Mouse (Mus musculus): ENCODE data around the gene Lrrc74a. TPM values are rescaled to one million over a fixed set of nuclear protein-coding genes. Genes with fewer than 3 reads are reported as not detected.

Lrrc74a gene
- total RNA-seq, 2 experiments from 2014 or later, result not detected

DNA sequence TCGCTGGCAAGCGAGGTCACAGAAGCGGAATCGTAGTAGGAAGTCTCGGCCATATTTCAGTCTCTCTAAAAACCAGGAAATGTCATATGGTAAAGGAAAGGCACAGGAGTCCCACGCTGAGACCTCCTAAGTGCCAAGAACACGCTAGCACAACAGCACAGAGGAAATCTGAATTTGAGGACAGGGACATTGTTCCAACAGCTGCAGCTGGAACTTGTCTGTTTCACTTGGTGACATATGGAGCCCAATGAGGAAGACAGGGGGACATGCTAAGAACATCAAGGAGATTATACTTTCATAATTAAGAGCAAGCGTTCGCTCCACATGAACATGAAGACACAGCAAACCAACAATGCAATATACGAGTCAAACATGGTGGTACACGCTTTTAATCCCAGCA is 17.2 kb upstream of the Lrrc74a start:
- no peak for ATAC-seq (replicated peaks; ENCODE audit: poor library complexity)

DNA sequence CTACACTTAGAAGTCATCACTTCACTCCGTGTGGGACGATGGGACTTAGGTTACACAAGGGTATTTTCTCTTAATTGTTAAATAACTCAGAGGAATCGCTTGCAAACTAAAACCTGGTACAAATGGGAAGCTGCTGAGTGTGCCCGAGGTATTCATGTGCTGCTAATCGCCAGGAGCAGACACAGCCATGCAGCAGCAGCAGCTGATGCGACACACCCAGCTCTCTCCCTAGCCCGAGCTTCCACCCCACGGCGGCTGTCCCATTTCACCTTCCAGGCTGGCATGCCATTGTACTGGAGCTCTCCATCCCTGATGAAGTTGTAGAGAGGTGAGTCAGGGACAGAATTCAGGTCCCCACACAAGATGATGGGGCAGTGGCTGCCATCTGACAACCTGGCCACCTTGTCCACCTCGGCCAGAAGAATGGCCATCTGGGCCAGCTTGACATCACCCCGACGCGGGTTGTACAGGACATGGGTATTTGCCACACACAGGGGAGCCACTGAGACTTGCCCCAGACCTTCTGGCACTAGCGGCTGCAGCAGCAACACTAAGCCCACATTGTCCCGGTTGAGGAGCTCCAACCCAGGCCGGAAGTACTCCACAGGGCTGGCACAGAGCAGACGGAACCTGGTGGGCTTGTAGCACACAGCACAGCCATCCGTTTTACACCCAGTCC is 14.1 kb upstream of the Lrrc74a start:
- ATAC-seq (replicated peaks; ENCODE audit: poor library complexity), result no peak

DNA sequence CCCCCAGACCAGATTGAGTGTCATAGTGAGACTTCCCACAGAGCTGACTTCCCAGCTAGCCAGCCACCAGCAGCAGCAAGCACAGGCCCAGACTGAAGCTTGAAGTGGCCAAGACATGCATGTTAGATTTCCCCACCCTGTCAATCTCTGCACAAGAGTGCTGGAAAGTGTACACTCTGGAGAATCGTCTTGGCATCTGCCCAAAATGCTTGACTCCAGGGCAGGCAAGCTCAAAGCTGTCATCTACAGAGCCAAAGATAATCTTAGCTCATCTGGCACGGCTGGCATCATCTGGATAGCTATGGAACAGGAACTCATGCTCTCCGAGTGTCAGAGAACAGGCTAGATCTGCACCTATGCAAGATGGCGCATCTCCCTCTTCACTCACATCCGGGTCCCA is 12.7 kb upstream of the Lrrc74a start:
- no peak for ATAC-seq (replicated peaks; ENCODE audit: poor library complexity)

DNA sequence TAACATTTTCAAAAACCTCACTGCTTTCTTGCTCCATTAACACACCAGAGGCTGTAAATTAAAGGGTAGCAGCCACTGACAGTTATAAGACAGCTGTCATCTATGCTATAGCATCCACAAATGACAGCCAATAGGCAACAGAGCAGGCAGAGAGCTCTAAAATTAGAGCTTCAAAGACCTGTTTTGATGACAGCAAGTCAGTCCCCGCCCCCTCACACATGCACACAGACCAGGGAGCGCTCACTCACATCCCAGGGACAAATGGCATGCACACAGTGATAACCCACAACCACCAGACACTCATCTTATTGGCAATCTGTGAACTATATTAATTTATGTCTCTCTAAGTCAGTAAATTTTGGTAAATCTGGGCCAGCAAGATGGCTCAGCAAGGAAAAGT is 9.9 kb upstream of the Lrrc74a start:
- no peak for ATAC-seq (replicated peaks; ENCODE audit: poor library complexity)

DNA sequence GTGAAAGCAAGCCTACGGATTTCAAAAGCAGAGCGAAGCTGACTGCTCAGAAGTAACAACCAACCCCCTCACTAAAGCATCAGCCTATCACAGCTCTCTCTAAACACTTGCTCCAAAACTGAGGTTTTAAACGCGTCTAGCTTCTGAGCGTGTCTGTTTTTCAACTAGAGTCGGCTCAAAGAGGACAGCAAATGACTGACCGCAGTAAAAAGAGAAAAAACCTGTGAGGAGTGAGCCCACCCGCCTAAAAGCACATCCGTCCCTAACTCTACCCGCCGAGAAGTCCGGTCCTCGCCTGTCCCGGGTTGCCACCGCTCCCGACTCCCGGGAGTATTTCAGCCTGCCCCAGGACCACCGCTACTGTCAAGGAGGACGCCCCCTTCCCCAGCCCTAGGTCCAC is 8.5 kb upstream of the Lrrc74a start:
- ATAC-seq (replicated peaks; ENCODE audit: poor library complexity), result peak; percentile 20; the same call in 1 of the 2 replicates

DNA sequence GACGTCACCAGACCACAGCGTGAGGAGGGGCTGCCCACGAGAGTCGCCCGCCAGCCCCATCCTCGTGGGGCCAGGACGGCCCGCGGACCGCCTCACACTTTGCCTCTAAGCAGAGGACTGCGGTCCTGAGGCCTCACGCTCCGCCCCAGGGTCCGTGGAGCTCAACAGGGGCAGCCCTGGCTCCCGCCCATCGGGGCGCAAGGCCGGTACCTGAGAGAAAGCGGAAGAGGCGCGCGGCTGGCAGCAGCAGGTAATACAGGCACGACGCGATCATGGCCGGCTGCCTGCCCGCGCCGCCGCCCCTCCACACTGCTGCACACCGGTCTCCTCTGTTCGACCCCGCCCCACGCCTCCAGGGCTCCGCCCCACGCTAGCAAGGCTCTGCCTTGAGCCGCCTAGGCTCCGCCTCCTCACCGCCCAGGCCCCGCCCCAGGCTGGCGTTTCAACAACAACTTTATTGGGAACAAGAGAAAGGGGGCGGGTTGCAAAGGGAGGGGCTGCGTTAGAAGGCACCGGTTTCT is 8.0 kb upstream of the Lrrc74a start, which contains the start of gene Angel1:
Angel1 (minus strand) TSS at position 341 of the 521 bp plus-strand sequence.
- peak; percentile 99 for ATAC-seq (replicated peaks; ENCODE audit: poor library complexity)

DNA sequence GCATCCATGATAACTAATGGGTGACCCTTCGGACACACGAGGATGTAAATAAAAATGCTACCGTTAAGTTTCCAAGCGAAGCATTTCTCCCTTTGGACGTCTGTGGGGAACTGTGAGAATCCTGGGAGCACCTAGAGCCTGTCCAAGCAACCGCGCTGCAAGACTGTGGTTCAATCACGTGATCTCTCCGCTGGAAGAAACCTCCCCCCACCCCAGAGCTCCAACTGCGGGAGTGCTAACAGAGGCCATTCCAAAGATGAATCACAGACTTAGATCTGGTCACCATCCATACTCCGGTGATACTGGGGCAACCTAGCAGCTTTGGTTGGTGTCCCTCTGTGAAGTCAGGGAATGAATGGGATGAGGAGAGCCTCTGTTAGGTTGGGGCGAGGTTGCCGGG is 26.9 kb downstream of the Lrrc74a start:
- ATAC-seq (replicated peaks; ENCODE audit: poor library complexity), result no peak

DNA sequence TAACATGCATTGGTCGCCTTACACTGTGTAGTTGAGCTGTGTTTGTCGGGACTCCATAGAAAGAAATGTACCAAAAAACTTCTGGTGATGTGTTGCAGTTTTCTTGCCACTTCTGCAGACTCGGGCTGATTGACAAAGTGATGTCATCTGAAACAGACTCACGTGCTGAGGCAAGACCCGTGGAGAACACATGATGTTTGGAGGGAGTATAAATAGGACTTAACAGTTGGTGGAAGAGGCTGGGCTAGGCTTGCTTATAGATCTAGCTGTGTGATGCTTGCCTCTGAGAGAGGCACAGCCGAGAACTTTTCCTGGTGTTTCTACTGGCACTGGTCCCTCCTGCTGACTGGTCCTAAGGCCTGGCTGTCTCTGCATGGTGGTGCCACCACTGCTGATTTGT is 29.9 kb downstream of the Lrrc74a start:
- ATAC-seq (replicated peaks; ENCODE audit: poor library complexity), result no peak

DNA sequence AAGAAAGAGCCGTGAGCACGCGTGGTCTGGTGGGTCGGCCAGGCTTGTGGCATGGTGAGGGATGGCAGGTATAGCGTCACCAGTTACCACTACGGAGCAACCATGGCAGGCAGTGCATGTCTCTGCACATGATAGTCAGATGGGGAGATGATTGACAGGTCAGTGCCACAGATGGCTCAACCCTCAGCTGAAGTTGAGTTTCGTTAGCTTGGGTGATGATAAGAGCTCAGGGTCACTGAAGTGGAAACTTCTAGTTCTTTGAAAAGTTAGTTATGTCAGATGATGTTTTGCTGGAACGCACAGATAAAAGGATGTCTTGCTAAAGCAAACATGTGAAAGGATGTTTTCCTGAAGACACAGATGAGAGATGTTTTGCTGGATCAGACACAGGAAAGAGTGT is 32.3 kb downstream of the Lrrc74a start:
- ATAC-seq (replicated peaks; ENCODE audit: poor library complexity), result no peak

DNA sequence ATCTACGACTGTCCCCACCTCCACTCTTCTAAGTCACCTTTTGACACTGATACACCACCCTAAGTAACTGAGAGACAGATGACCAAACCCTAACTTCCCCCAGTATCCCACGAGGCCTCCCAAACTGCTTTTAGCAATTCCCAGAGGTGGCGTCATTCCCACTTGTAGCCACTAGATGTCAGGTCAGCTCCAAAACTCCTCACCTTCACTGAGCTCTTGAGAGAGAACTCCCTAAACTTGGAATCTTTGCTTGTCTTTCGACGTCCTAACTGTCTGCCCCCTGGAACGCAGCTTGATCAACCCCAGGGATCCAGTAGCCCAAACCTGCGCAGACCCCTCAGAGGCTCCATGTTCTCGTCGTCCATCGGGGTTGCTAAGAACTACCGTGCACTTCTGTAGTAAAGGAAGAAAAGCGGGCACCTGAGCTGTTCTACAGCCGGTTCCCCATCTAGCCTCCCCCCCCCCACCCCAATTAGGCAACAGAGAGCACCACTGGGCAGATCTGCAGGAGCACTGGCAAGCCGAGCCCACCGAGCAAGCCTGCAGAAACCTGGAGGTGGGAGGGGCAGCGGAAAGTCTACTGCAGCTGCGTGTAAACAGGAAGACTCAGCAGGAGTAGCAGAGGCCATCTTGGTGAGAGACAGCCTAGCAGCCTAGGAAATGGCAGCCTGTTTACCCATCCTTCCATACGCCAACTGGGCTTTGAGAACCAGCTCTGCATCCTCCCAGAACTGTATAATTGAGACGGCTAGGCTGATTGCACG is 33.9 kb downstream of the Lrrc74a start:
- peak; percentile 78 for ATAC-seq (replicated peaks; ENCODE audit: poor library complexity)

DNA sequence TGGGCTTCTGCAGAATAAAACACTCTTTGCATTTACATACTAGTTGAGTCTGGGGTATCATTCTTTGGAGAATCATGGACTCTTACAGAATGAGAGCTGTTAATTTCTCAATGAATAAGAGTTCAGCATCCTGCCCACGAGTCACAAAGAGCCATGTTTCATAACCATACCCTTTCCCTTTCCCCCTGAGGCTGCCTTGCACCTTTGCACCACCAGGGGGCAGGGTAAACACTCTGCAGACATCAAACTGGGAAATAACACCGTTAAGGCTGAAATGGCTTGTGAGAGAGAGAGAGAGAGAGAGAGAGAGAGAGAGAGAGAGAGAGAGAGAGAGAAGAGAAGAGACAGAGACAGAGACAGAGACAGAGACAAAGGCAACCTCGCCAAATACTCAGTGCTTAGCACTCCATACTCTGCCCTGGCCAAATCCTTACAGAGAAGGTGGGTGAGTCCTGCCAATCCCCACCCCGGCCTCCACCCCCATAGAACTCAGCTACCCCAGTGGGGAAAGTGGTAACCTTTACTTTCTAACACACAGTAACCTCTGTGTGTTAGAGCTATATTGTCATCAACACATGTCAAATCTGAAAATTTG is 34.9 kb downstream of the Lrrc74a start:
- peak; percentile 83 for ATAC-seq (replicated peaks; ENCODE audit: poor library complexity)

DNA sequence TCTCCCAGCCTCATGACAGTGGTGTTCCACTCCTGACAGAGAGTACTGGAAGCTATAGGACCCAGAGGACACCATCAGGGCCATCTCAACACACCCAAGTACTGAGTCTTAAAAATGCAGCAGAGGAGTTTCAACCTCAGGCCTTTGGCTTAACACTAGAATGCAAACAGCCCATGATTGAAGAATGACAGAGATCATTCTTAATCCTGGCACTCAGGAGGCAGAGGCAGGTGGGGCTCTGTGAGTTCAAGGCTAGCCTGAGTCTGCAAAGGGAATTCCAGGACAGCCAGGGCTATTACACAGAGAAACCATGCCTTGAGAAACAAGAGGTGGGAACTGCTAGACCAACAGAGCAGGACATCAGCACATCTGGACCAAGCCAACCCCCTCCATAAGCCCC is 35.6 kb downstream of the Lrrc74a start:
- no peak for ATAC-seq (replicated peaks; ENCODE audit: poor library complexity)

DNA sequence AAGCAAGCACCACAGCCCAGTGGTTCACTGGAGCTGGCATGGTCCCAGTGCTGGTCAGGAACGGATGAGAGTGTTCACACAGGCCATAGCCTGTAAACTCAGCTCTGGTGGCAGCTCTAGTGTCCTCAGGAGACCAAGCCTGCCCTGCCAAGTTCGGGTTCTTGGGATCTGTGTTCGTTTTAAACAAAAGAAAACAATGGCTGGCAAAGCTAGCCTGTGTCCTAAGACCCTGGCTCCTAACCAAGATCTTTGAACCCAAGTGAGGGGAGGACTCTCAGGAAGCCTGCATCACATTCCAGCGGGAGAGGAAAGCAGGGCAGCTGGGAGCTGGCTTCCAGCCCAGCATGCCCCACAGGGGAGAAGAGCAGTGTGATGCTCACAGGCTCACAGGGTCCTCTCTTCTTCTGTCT is 36.1 kb downstream of the Lrrc74a start:
- no peak for ATAC-seq (replicated peaks; ENCODE audit: poor library complexity)

DNA sequence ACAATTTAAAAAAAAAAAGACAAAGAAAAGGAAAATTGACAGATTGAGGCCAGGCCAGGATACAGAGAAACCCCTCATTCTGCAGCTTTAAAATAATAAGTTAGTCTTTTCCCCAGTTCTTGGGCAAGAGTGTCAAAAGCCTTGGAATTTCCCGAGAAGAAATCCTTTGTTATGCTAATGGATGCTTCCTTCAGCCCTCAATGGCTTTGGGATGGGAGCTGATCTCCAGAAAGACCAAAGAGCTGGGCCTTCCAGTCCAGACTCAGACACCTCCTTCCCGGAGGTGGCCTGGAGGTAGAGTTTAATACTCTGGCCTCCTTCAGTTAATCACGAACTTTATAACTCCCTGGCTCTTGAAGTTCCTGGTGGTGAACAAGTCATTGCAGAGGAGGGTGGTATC is 36.8 kb downstream of the Lrrc74a start:
- ATAC-seq (replicated peaks; ENCODE audit: poor library complexity), result no peak

DNA sequence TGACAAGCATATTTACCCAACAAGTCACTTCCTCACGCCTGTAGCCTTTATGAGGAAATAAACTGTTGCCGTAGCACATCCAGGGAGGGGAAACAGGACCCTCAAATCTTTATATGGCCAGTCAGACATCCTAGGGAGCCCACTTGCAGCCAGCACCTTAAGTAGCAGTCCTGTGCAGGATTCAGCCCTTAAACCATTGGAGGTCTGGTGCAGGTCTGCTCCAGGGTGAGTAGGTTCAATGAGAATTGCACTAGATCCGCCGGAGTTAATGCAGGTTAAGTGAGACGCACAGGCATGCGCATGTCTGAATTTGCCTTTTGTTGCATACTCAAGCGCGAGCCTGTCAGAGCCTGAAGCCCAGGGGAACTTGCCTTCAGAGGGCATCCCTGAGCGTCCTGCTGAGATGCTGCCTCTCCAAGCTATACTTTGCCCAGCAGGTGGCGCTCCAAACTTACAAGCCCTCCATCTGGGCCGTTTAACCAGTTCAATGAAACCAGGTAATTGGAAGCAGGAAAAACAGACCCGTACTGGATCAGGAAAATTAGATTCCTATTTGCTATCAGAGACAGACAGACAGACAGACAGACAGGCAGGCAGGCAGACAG is 37.8 kb downstream of the Lrrc74a start:
- peak; percentile 87 for ATAC-seq (replicated peaks; ENCODE audit: poor library complexity)

DNA sequence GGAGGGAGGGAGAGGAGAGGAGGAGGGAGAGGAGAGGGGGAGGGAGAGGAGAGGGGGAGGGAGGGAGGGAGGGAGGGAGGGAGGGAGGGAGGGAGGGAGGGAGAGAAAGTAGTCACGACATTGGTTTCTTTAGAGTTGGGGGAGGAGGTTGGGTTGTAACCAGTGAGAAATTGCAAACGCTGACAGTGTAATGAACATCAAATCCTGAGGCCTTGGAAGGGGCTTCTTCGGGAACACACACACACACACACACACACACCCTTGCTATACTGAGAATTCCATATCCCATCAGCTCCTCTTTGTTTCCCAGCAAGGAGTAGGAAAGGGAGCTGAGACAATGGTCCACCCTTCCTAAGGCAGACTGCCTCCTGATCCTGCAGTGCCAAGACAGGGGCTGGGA is 38.4 kb downstream of the Lrrc74a start:
- ATAC-seq (replicated peaks; ENCODE audit: poor library complexity), result no peak

DNA sequence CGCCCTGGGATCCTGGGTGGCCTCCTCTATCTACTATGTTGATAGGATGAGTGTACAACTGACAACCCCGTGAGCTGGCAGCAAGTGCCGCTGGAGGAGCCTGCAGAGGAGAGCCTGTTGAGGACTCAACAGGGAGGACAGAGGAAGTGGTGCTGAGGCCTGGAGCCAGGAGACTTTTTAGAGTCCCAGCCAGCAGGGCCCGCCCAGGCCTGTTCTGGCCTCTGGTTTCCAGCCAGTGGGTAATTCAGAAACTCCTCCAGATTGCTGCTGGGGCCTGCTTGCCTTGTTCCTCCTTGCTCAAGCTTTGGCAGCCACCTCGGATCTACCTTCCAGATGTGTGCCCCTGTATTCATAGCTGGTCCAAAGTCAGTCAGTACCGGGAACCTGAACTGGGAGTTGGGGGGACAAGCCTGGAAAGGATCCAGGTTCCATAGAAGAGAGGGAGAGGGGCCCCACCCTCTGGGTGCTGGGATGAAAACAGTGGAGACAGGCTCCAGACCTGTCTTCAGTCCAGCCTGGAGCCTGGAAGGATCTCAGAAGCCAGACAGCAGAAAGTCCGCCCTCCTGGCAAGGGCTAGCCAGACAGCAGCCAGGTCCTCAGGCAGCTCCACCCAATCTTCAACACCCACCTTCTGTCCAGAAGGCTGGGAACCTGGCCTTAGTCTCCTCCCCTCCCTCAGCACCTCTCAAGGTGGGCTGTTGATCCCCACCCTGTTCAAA is 41.6 kb downstream of the Lrrc74a start:
- ATAC-seq (replicated peaks; ENCODE audit: poor library complexity), result no peak

DNA sequence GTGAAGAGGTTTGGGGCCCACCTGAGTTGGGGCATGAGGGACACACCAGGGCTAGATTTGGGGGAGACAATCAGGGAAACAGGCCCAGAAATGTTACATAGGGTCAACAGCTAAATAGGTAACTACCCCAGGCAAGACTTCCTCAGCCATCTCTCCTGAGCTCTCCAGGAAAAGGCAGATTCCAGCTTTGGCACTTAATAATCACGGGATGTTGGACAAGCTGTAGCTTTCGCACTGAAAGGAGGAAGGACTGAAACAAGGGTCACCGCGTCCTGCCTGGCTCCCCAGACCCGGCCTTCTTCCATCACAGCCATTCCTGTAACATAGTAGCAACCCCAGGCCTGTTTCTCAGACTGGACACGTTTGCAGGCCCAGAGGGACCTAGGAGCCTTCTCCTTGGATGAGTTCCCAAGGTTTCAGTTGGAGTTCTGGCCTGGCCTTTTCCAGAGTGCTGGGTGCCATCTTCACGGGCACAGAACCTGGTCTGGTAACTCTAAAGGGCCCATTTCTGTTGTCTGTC is 42.2 kb downstream of the Lrrc74a start:
- ATAC-seq (replicated peaks; ENCODE audit: poor library complexity), result no peak

DNA sequence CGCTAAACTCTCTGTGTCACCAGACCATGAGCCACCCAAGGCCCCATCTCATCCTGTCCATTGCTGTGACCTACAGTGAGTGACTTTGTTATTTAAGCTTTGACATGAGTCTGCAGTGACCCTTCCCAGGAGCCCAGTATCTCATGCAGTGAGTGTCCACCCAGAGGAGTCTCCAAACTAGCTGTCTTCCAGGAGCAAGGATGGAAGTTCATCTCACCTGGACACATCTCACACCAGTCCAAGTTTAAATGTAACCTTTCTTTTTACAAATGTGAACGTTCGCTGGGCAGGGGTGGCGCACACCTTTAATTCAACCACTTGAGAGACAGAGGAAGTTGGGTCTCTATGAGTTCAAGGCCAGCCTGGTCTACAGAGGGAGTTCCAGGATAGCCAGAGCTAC is 44.4 kb downstream of the Lrrc74a start:
- ATAC-seq (replicated peaks; ENCODE audit: poor library complexity), result no peak

DNA sequence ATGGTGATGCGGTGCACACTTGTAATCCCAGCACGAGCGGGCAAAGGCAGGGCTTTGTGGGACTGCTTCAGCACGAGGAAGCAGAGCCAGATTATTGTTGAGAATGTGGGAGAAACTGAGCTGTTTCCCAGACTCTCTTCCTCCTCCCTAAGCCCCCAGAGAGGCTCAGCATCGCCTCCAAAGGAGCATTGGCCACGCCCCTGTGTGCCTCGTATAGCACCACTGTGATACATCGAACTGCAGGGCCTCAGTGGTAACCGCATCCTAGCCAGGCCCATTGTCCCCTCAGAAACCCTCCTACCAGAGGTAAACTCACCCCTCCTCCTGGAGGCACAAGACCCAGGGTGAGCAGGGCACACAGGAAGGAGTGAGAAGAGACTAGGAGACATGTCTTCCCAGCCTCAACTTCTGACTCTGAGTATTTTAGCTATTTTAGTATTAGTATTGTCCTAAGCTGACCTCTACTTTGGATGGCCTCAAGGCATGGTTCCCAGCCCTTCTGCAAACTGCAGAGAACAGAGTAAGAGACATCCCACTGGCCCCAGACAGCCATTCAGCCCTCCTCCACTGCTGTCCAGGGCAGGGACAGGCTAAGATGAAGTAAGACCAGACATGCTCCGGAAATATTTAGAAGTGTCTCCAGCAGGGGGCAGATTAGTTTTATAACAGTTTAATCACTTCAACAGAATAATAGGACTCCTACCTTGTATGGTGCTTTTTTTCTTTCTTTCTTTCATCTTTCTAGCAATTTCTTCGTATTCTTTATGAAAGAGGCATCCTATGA is 45.2 kb downstream of the Lrrc74a start:
- ATAC-seq (replicated peaks; ENCODE audit: poor library complexity), result peak; percentile 83
